Mouse (Mus musculus): Measurements from ENCODE around the gene Krtap9-3. TPM values are rescaled to one million over a fixed set of nuclear protein-coding genes. Genes with fewer than 3 reads are reported as not detected.

The Krtap9-3 gene
- polyA plus RNA-seq, 1 experiment, result not detected

GRCm38 (mm10) chr11:99590981-99591380 is 6.9 kb downstream of the Krtap9-3 start, which contains the start of gene Krtap1-3:
Gene Krtap1-3, minus strand, starts transcription at chr11:99591339.
- no peaks in the 10 kb centered on the region for H3K36me3 ChIP-seq (ENCODE audit: control insufficient read depth, insufficient read depth, low read length)
- WGBS, result 74% methylated on average over 6 of the region's 6 CpGs
- H3K4me3 ChIP-seq (ENCODE audit: low read depth, low read length), result no peak within 1 kb of the TSS
- H3K27ac ChIP-seq (ENCODE audit: insufficient read depth, low read depth, low read length), result no peak within 1 kb of the TSS
- H3K27me3 ChIP-seq (ENCODE audit: control insufficient read depth, insufficient read depth, low read length), result no peaks in the 10 kb centered on the region
- TF ChIP-seq CTCF (IDR thresholded peaks at IDR 0.05; ENCODE audit: extremely low read depth, insufficient read length, insufficient replicate concordance, low read depth, low read length) (no peak), POLR2A (IDR thresholded peaks at IDR 0.05; ENCODE audit: low read depth, low read length) (no peak)
- peaks cover 4% of the 10 kb centered on the region; the same call in 1 of the 2 replicates for H3K4me1 ChIP-seq (ENCODE audit: control insufficient read depth, insufficient read depth, insufficient read length, low read length)

DNA sequence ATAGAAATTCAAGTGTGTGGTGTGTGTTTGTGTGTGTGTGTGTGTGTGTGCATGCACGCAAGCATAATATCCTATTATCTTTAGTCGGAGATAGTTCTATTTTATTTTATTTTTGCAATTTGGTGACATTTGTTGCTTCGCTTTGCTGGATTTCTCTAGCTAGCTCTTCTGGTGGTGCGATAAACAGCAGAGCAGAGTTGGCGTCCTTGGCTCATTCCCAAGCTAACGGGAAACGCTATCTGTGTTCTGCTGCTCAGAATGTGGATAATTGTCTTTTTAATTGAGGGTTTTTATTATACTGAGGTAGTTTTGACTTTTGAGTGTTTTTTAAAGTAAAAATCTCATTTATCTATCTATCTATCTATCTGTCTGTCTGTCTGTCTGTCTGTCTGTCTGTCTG is 12.8 kb downstream of the Krtap9-3 start:
- WGBS, result 71% methylated on average over 7 of the region's 7 CpGs

DNA sequence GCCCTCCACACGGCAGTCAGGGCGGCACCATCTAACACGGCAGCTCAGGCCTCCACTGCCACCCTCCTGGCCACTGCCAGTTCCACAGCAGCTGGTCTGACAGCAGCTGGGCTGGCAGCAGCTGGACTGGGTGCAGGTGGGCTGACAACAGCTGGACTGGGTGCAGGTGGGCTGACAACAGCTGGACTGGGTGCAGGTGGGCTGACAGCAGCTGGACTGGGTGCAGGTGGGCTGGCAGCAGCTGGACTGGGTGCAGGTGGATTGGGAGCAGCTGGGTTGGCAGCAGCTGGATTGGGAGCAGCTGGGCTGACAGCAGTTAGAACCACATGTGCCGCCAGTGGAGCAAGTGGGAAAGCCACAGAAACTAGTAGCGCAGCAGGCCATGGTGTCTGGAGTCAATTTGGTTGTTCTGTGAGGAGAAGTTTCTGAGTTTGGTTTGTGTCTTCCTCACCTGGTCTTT is 14.6 kb downstream of the Krtap9-3 start, which contains the start of gene Krtap1-4:
TSS of gene Krtap1-4 (minus strand) at position 410 of the 460 bp plus-strand sequence.
- no peaks in the 10 kb centered on the region for H3K36me3 ChIP-seq (ENCODE audit: control insufficient read depth, insufficient read depth, low read length)
- no peak for TF ChIP-seq CTCF (IDR thresholded peaks at IDR 0.05; ENCODE audit: extremely low read depth, insufficient read length, insufficient replicate concordance, low read depth, low read length)
- no peak for TF ChIP-seq POLR2A (IDR thresholded peaks at IDR 0.05; ENCODE audit: low read depth, low read length)
- H3K27ac ChIP-seq (ENCODE audit: insufficient read depth, low read depth, low read length), result no peak within 1 kb of the TSS
- 70% methylated on average over 5 of the region's 5 CpGs for WGBS
- no peaks in the 10 kb centered on the region for H3K27me3 ChIP-seq (ENCODE audit: control insufficient read depth, insufficient read depth, low read length)
- H3K4me3 ChIP-seq (ENCODE audit: low read depth, low read length), result no peak within 1 kb of the TSS
- no peaks in the 10 kb centered on the region for H3K4me1 ChIP-seq (ENCODE audit: control insufficient read depth, insufficient read depth, insufficient read length, low read length)

More for the DNA sequence above, 12.8 kb downstream of the Krtap9-3 start:
- Histone ChIP-seq H3K4me3 (ENCODE audit: low read depth, low read length) (no peak overlapping the region), H3K27ac (ENCODE audit: insufficient read depth, low read depth, low read length) (no peak overlapping the region), H3K27me3 (ENCODE audit: control insufficient read depth, insufficient read depth, low read length) (no peaks in the 10 kb centered on the region), H3K4me1 (ENCODE audit: control insufficient read depth, insufficient read depth, insufficient read length, low read length) (no peaks in the 10 kb centered on the region), H3K36me3 (ENCODE audit: control insufficient read depth, insufficient read depth, low read length) (no peaks in the 10 kb centered on the region)
- TF ChIP-seq POLR2A (IDR thresholded peaks at IDR 0.05; ENCODE audit: low read depth, low read length), result no peak
- no peak for TF ChIP-seq CTCF (IDR thresholded peaks at IDR 0.05; ENCODE audit: extremely low read depth, insufficient read length, insufficient replicate concordance, low read depth, low read length)

GRCm38 (mm10) chr11:99581564-99581963 is 16.3 kb downstream of the Krtap9-3 start:
- 77% methylated on average over 6 of the region's 6 CpGs for WGBS
- no peaks in the 10 kb centered on the region for H3K4me1 ChIP-seq (ENCODE audit: control insufficient read depth, insufficient read depth, insufficient read length, low read length)
- H3K4me3 ChIP-seq (ENCODE audit: low read depth, low read length), result no peak overlapping the region
- H3K27me3 ChIP-seq (ENCODE audit: control insufficient read depth, insufficient read depth, low read length), result no peaks in the 10 kb centered on the region
- TF ChIP-seq CTCF (IDR thresholded peaks at IDR 0.05; ENCODE audit: extremely low read depth, insufficient read length, insufficient replicate concordance, low read depth, low read length) (no peak), POLR2A (IDR thresholded peaks at IDR 0.05; ENCODE audit: low read depth, low read length) (no peak)
- H3K27ac ChIP-seq (ENCODE audit: insufficient read depth, low read depth, low read length), result no peak overlapping the region
- H3K36me3 ChIP-seq (ENCODE audit: control insufficient read depth, insufficient read depth, low read length), result no peaks in the 10 kb centered on the region

DNA sequence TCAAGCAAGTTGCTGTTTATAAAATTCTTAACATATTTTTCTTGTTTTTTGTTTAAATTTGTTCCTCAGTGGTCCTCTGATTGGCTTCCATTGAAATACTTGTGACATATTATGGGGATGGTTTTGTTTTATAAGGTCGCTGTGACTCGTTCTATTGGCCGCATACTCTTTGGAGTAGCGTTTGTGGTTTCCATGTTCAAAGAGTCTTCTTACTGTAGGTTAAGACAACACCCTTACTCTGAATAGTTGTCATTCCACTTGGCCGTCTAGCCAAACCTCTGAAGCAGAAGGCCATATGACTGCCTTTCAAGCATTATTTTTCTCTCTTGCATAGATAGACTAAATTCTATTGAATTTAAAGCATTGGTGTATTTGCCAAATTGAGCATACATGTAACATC is 16.9 kb downstream of the Krtap9-3 start:
- no peaks in the 10 kb centered on the region for H3K27me3 ChIP-seq (ENCODE audit: control insufficient read depth, insufficient read depth, low read length)
- no peaks in the 10 kb centered on the region for H3K4me1 ChIP-seq (ENCODE audit: control insufficient read depth, insufficient read depth, insufficient read length, low read length)
- TF ChIP-seq CTCF (IDR thresholded peaks at IDR 0.05; ENCODE audit: extremely low read depth, insufficient read length, insufficient replicate concordance, low read depth, low read length), result no peak
- TF ChIP-seq POLR2A (IDR thresholded peaks at IDR 0.05; ENCODE audit: low read depth, low read length), result no peak
- H3K36me3 ChIP-seq (ENCODE audit: control insufficient read depth, insufficient read depth, low read length), result no peaks in the 10 kb centered on the region
- no peak overlapping the region for H3K4me3 ChIP-seq (ENCODE audit: low read depth, low read length)
- no peak overlapping the region for H3K27ac ChIP-seq (ENCODE audit: insufficient read depth, low read depth, low read length)
- WGBS, result 92% methylated on average over 5 of the region's 5 CpGs

DNA sequence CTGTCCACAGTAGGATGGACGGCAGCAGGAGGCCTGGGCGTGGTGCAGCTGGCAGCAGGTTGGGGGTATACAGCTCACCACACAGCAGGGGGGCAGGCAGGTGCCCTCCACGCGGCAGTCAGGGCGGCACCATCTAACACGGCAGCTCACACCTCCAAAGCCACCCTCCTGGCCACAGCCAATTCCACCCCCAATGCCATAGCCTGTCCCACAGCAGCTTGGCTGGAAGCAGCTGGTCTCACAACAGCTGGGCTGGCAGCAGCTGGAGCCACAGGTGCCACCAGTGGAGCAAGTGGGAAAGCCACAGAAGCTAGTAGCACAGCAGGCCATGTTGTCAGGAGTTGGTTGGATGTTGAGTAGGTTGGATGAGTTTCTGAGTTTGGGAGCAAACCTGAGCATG is 17.3 kb downstream of the Krtap9-3 start, which contains the start of gene Krtap1-5:
TSS of gene Krtap1-5 (minus strand) at position 381 of the 400 bp plus-strand sequence.
- Histone ChIP-seq H3K4me3 (ENCODE audit: low read depth, low read length) (no peak within 1 kb of the TSS), H3K27ac (ENCODE audit: insufficient read depth, low read depth, low read length) (no peak within 1 kb of the TSS), H3K36me3 (ENCODE audit: control insufficient read depth, insufficient read depth, low read length) (no peaks in the 10 kb centered on the region), H3K27me3 (ENCODE audit: control insufficient read depth, insufficient read depth, low read length) (no peaks in the 10 kb centered on the region), H3K4me1 (ENCODE audit: control insufficient read depth, insufficient read depth, insufficient read length, low read length) (no peaks in the 10 kb centered on the region)
- 78% methylated on average over 6 of the region's 6 CpGs for WGBS
- TF ChIP-seq POLR2A (IDR thresholded peaks at IDR 0.05; ENCODE audit: low read depth, low read length) (no peak), CTCF (IDR thresholded peaks at IDR 0.05; ENCODE audit: extremely low read depth, insufficient read length, insufficient replicate concordance, low read depth, low read length) (no peak)

GRCm38 (mm10) chr11:99574106-99574505 is 23.8 kb downstream of the Krtap9-3 start:
- Histone ChIP-seq H3K36me3 (ENCODE audit: control insufficient read depth, insufficient read depth, low read length) (no peaks in the 10 kb centered on the region), H3K27ac (ENCODE audit: insufficient read depth, low read depth, low read length) (no peak overlapping the region), H3K4me1 (ENCODE audit: control insufficient read depth, insufficient read depth, insufficient read length, low read length) (peaks cover 2% of the 10 kb centered on the region; the same call in 1 of the 2 replicates), H3K4me3 (ENCODE audit: low read depth, low read length) (no peak overlapping the region), H3K27me3 (ENCODE audit: control insufficient read depth, insufficient read depth, low read length) (no peaks in the 10 kb centered on the region)
- peak; percentile 87; the same call in 1 of the 2 replicates for TF ChIP-seq CTCF (IDR thresholded peaks at IDR 0.05; ENCODE audit: extremely low read depth, insufficient read length, insufficient replicate concordance, low read depth, low read length)
- TF ChIP-seq POLR2A (IDR thresholded peaks at IDR 0.05; ENCODE audit: low read depth, low read length), result no peak
- 1% methylated on average over 7 of the region's 7 CpGs for WGBS
